Mouse (Mus musculus) limb, embryonic 15.5 days (tissue): ENCODE data around the gene Cpeb3. TPM values are rescaled to one million over a fixed set of nuclear protein-coding genes. Genes with fewer than 3 reads are reported as not detected.
"Not testable (repeated sequence)": the region's sequence is repeated elsewhere in the genome, so short reads cannot be mapped to it uniquely, and the experiment has no call there.

Source experiments
- ATAC-seq: fragments of 200-750 bp; cut with Nextera tagmentation; 2 replicates; pipeline ENCODE4 v1.8.0; 2017; ENCODE audit warnings: low read depth, moderate TSS enrichment; ENCODE audit not compliant: insufficient number of reproducible peaks, low FRiP score, low TSS enrichment
- H3K27ac ChIP-seq: fragments of 300-500 bp; sonication (generic); 2 replicates; pipeline ENCODE4 v1.5.1; 2015; ENCODE audit warnings: moderate library complexity, mild to moderate bottlenecking, inconsistent platforms
- H3K27me3 ChIP-seq: fragments of 300-500 bp; sonication (generic); 2 replicates; pipeline ENCODE4 v1.6.1; 2015; ENCODE audit warnings: inconsistent platforms
- H3K36me3 ChIP-seq: fragments of 300-500 bp; sonication (generic); 2 replicates; pipeline ENCODE4 v1.6.1; 2015; ENCODE audit warnings: inconsistent platforms
- H3K4me1 ChIP-seq: fragments of 300-500 bp; sonication (generic); 2 replicates; pipeline ENCODE4 v1.6.1; 2015; ENCODE audit warnings: inconsistent platforms
- H3K4me2 ChIP-seq: fragments of 300-500 bp; sonication (generic); 2 replicates; pipeline ENCODE4 v1.6.1; 2015; ENCODE audit warnings: mild to moderate bottlenecking, inconsistent platforms
- H3K4me3 ChIP-seq: fragments of 300-500 bp; sonication (generic); 2 replicates; pipeline ENCODE4 v1.5.1; 2015; ENCODE audit warnings: mild to moderate bottlenecking, inconsistent platforms
- H3K9ac ChIP-seq: fragments of 300-500 bp; sonication (generic); 2 replicates; pipeline ENCODE4 v1.6.1; 2015; ENCODE audit warnings: inconsistent platforms
- H3K9me3 ChIP-seq: fragments of 300-500 bp; sonication (generic); 2 replicates; pipeline ENCODE4 v1.6.1; 2016; ENCODE audit warnings: inconsistent platforms
- WGBS: fragments of 180-500 bp; shearing (Covaris S2); methylation state at CpG from one replicate; pipeline ENCODE4 v1.1.7; 2015; 5-methylcytosine and 5-hydroxymethylcytosine counted together
- polyA plus RNA-seq: library from polyadenylated mRNA; unstranded; fragments of >200 nt; fragmentation: Nextera tagmentation; extraction: Ambion mirVana; gene quantifications from 2 replicates; pipeline ENCODE4 v1.2.1, GENCODE M21; 2015

Cpeb3 gene
- polyA plus RNA-seq, 1 experiment from 2014 or later = 1.5 TPM

DNA sequence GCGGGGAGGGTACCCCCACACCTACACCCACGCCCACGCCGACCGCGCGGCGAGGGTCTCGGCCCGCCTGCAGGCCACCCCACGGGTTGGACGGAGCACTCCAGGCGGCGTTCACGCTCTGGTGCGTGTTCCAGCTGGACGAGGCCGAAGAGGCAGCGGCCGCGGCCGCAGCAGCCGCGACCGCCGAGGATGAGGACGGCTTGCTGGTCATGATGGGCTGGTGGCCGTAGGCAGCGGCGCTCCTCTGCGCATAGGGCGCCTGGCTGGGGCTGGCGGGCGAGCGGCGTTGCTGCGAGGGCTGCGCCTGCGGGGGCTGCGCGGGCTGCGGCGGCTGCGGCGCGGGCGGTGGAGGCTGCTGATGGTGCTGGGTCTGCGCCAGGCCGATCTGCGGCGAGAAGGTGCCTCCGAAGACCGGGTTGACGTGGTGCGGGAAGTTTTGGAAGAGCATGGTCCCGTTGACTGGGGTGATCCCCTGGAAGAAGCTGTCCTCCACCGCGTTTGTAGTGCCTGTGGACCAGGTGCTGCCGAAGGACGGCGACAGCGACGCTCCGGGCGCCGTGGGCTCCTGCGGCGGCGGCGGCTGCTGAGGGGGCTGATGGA is 34.2 kb downstream of the Cpeb3 start:
- Histone ChIP-seq H3K4me1 (peaks cover 17% of the 10 kb centered on the region), H3K27me3 (peaks cover 29% of the 10 kb centered on the region), H3K9me3 (no peaks in the 10 kb centered on the region), H3K9ac (peak overlapping the region; percentile 48), H3K4me2 (peak overlapping the region; percentile 100), H3K4me3 (peak overlapping the region; percentile 68), H3K27ac (peak overlapping the region; percentile 39; the same call in 1 of the 2 replicates), H3K36me3 (no peaks in the 10 kb centered on the region)
- peak; percentile 65; the same call in 1 of the 2 replicates for ATAC-seq
- WGBS = under 1% methylated on average over 70 of the region's 70 CpGs

DNA sequence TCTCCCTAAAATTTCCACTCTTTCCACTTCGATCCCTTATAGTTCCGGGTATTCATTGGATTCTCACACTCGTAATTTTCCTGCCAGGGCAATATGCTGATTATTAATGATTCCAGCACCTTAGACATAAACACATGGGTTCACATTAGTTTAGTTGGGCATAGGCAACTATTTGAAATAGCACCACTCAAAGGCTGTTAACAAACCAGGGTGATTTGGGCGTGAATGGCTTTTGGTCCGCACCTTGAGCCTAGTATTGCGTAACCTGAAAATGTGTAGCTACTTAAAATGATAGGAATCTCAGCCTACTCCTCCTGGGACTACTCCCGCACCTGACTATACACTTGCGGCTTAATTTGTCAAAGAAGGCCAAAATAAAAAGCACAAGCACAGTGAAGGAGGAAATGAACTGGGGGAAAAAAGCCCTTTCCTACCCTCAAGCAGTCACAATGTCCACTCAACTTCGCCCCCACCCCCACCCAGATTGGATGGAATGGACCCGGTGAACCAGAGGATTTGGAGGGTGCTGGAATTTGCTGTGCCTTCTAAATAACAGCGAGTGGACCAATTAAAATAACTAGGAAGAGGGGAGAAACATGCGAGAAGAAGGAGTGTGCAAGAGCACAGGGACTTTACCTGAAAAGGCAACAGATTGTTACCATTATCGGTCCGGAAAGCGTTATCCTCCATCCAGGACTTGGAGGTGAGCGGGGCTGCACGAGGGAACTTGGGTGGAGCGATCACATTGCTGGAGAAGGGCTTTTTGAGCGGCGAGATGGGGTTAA is 34.9 kb downstream of the Cpeb3 start:
- no peak for ATAC-seq
- Histone ChIP-seq H3K9me3 (no peaks in the 10 kb centered on the region), H3K27me3 (peaks cover 29% of the 10 kb centered on the region), H3K9ac (peak overlapping the region; percentile 48), H3K4me3 (peak overlapping the region; percentile 68), H3K27ac (no peak overlapping the region), H3K4me1 (peaks cover 17% of the 10 kb centered on the region), H3K36me3 (no peaks in the 10 kb centered on the region), H3K4me2 (peak overlapping the region; percentile 100)
- WGBS = 32% methylated on average over 20 of the region's 20 CpGs

GRCm38 (mm10) chr19:37172566-37173130 is 35.8 kb downstream of the Cpeb3 start:
- Histone ChIP-seq H3K27me3 (peaks cover 29% of the 10 kb centered on the region), H3K9me3 (no peaks in the 10 kb centered on the region), H3K4me3 (no peak overlapping the region), H3K4me2 (no peak overlapping the region), H3K9ac (no peak overlapping the region), H3K4me1 (peaks cover 17% of the 10 kb centered on the region), H3K36me3 (no peaks in the 10 kb centered on the region), H3K27ac (no peak overlapping the region)
- 75% methylated on average over 11 of the region's 11 CpGs for WGBS
- no peak for ATAC-seq

DNA sequence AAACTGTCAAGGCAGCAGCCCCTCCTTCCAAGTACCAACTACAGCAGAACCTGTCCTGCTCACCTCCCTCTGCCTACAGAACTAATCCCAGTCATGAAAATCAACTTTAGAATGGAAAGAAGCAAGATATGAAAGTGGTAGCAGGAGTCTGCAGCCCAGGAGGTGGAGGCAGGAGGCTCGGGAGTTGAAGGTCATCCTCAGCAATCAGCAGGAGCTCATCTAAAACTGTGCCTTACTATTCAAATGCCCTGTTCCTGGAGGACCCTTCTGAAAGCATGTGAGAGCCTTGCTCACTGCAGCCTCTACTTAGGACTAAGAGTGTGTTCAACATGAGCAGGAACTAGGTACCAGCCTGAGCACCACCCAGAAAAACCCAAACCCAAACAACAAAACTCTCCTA is 36.3 kb downstream of the Cpeb3 start:
- Histone ChIP-seq H3K9me3 (no peaks in the 10 kb centered on the region), H3K36me3 (no peaks in the 10 kb centered on the region), H3K4me3 (no peak overlapping the region), H3K27me3 (peaks cover 29% of the 10 kb centered on the region), H3K9ac (no peak overlapping the region), H3K27ac (no peak overlapping the region), H3K4me1 (peaks cover 17% of the 10 kb centered on the region), H3K4me2 (no peak overlapping the region)
- WGBS = 50% methylated on average over 1 of the region's 1 CpGs
- no peak for ATAC-seq

DNA sequence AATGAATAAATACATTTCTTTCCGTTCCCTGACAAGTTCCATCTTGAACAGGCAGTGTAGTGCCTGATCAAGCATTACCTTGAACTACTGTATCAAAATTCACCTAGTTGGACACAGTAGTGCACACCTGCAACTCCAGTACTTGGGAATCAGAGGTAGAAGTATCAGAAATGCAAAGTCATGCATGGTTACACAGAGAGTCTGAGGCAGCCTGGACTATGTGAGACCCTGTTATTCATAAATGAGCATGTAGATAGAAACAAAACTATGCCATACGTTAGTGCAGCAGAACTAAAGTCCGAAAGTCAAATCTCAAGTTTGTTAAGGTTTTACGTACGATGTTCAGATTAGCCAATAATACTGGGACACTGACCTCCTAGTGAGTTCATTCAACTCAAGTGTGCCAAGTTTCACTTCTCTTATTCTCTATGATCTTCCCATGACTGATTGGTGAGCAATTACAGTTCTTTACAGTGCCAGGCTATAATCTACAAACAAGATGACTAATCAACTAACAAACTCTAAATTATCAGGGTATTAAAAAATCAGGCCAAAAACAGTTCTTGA is 51.5 kb downstream of the Cpeb3 start:
- no peak for ATAC-seq
- Histone ChIP-seq H3K4me1 (no peaks in the 10 kb centered on the region), H3K9me3 (no peaks in the 10 kb centered on the region), H3K9ac (no peak overlapping the region), H3K27me3 (no peaks in the 10 kb centered on the region), H3K36me3 (no peaks in the 10 kb centered on the region), H3K4me2 (no peak overlapping the region), H3K27ac (no peak overlapping the region), H3K4me3 (no peak overlapping the region)
- WGBS = 86% methylated on average over 5 of the region's 5 CpGs

DNA sequence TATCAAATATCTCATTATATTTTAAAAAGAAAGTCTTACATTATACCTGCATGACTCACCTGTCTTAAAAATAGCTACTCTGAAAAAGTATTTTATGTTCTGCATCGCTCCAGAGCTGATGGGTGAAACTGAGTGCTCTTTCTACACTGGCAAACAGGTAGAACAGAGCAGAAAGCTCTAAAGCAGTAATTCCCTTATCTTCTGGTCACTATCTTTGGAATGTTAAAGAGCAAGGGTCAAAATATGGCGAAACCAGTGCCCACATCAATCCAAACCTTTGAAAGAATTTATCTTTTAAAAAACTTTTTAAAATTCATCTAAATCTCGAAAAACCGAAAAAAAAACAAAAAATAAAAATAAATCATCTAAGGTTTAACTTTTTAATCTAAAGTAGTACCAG is 52.4 kb downstream of the Cpeb3 start:
- no peaks in the 10 kb centered on the region for H3K4me1 ChIP-seq
- no peaks in the 10 kb centered on the region for H3K9me3 ChIP-seq
- no peak overlapping the region for H3K4me2 ChIP-seq
- no peaks in the 10 kb centered on the region for H3K36me3 ChIP-seq
- no peak for ATAC-seq
- no peak overlapping the region for H3K27ac ChIP-seq
- 79% methylated on average over 4 of the region's 4 CpGs for WGBS
- H3K9ac ChIP-seq = no peak overlapping the region
- no peaks in the 10 kb centered on the region for H3K27me3 ChIP-seq
- H3K4me3 ChIP-seq = no peak overlapping the region

GRCm38 (mm10) chr19:37147145-37147544 is 61.3 kb downstream of the Cpeb3 start:
- H3K27ac ChIP-seq = no peak overlapping the region
- no peaks in the 10 kb centered on the region for H3K4me1 ChIP-seq
- no peak overlapping the region for H3K9ac ChIP-seq
- H3K4me2 ChIP-seq = no peak overlapping the region
- no peaks in the 10 kb centered on the region for H3K9me3 ChIP-seq
- H3K4me3 ChIP-seq = no peak overlapping the region
- WGBS = 71% methylated on average over 4 of the region's 4 CpGs
- no peak for ATAC-seq
- no peaks in the 10 kb centered on the region for H3K27me3 ChIP-seq
- no peaks in the 10 kb centered on the region for H3K36me3 ChIP-seq

GRCm38 (mm10) chr19:37145846-37146245 is 62.6 kb downstream of the Cpeb3 start:
- Histone ChIP-seq H3K9ac (no peak overlapping the region), H3K27ac (no peak overlapping the region), H3K4me3 (no peak overlapping the region), H3K27me3 (no peaks in the 10 kb centered on the region), H3K36me3 (no peaks in the 10 kb centered on the region), H3K4me1 (no peaks in the 10 kb centered on the region), H3K9me3 (no peaks in the 10 kb centered on the region), H3K4me2 (no peak overlapping the region)
- ATAC-seq = no peak
- WGBS = 83% methylated on average over 1 of the region's 1 CpGs

DNA sequence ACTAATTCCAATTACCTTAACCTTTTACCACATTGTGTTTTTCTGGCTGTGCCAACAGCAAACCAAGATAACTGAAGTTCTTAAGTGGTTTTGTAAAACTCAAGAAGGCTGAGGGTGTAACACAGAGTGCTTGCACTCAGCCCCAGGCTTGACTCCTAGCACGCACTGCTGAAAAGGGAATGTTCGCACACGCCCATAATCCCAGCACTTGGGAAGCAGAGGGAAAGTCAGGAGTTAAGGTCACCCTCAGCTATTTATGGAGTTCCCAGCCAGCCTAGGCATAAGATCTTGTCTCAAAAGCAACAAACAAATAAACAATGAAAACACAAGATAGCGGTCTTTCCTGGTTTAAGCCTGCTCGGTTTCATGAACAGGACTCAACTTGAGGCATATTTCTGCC is 63.0 kb downstream of the Cpeb3 start:
- Histone ChIP-seq H3K4me2 (no peak overlapping the region), H3K27me3 (no peaks in the 10 kb centered on the region), H3K27ac (no peak overlapping the region), H3K4me3 (no peak overlapping the region), H3K36me3 (no peaks in the 10 kb centered on the region), H3K9me3 (no peaks in the 10 kb centered on the region), H3K9ac (no peak overlapping the region), H3K4me1 (0 out of 2 replicates have a peak, but pooled peaks cover 2% of the 10 kb centered on the region)
- 91% methylated on average over 5 of the region's 5 CpGs for WGBS
- no peak for ATAC-seq

- Histone ChIP-seq H3K4me1 (0 out of 2 replicates have a peak, but pooled peaks cover 2% of the 10 kb centered on the region), H3K4me3 (no peak overlapping the region), H3K27ac (no peak overlapping the region), H3K9ac (no peak overlapping the region), H3K4me2 (no peak overlapping the region), H3K36me3 (no peaks in the 10 kb centered on the region), H3K27me3 (no peaks in the 10 kb centered on the region), H3K9me3 (no peaks in the 10 kb centered on the region)
- ATAC-seq = no peak
- WGBS = 74% methylated on average over 4 of the region's 4 CpGs
Measured at GRCm38 (mm10) chr19:37141623-37142022, 66.8 kb downstream of the Cpeb3 start.

- no peak for ATAC-seq
- WGBS = 53% methylated on average over 2 of the region's 2 CpGs
- 0 out of 2 replicates have a peak, but pooled peaks cover 2% of the 10 kb centered on the region for H3K4me1 ChIP-seq
Measured at GRCm38 (mm10) chr19:37137133-37137532, 71.3 kb downstream of the Cpeb3 start.

GRCm38 (mm10) chr19:37135459-37135858 is 72.9 kb downstream of the Cpeb3 start:
- H3K9me3 ChIP-seq, H3K4me1 ChIP-seq, H3K4me2 ChIP-seq, H3K9ac ChIP-seq, H3K27me3 ChIP-seq, ATAC-seq, H3K27ac ChIP-seq, H3K4me3 ChIP-seq, H3K36me3 ChIP-seq: not testable (repeated sequence)
- WGBS = 54% methylated on average over 2 of the region's 2 CpGs

More at GRCm38 (mm10) chr19:37137133-37137532, 71.3 kb downstream of the Cpeb3 start:
- Histone ChIP-seq H3K9me3 (no peaks in the 10 kb centered on the region), H3K4me2 (no peak overlapping the region), H3K27ac (no peak overlapping the region), H3K27me3 (no peaks in the 10 kb centered on the region), H3K4me3 (no peak overlapping the region), H3K36me3 (no peaks in the 10 kb centered on the region), H3K9ac (no peak overlapping the region)
